Mouse (Mus musculus): ENCODE data around the gene Ugt1a6b. TPM values are rescaled to one million over a fixed set of nuclear protein-coding genes. Genes with fewer than 3 reads are reported as not detected.

The Ugt1a6b gene
- polyA plus RNA-seq, 1 experiment from 2014 or later: 0.55 TPM

GRCm38 (mm10) chr1:88212341-88213045 is 109.4 kb downstream of the Ugt1a6b start:
- no peak overlapping the region for H3K4me2 ChIP-seq (ENCODE audit: low read length)
- H3K9me3 ChIP-seq (replicated peaks; ENCODE audit: low read length): peaks cover 54% of the 10 kb centered on the region
- no peaks in the 10 kb centered on the region for H3K36me3 ChIP-seq (ENCODE audit: insufficient read depth, low read length)
- H3K4me1 ChIP-seq (replicated peaks; ENCODE audit: insufficient read depth, low read length): no peaks in the 10 kb centered on the region
- H3K9ac ChIP-seq (ENCODE audit: low read depth, low read length): no peak overlapping the region
- no peak overlapping the region for H3K27ac ChIP-seq
- H3K27me3 ChIP-seq (ENCODE audit: insufficient read depth, low read length): no peaks in the 10 kb centered on the region
- H3K4me3 ChIP-seq (replicated peaks; ENCODE audit: low read depth, low read length): no peak overlapping the region
- 60% methylated on average over 8 of the region's 8 CpGs for WGBS
- TF ChIP-seq CTCF (IDR thresholded peaks at IDR 0.05; ENCODE audit: low read depth): no peak
- DNase-seq (ENCODE audit: low spot score): peak; percentile 11
- ATAC-seq (replicated peaks; ENCODE audit: low FRiP score, low read depth): 0 out of 2 replicates have a peak, but pooled peaks have one; percentile 9

- DNase-seq (ENCODE audit: low spot score) (peak; percentile 19), ATAC-seq (replicated peaks; ENCODE audit: low FRiP score, low read depth) (no peak)
- H3K9ac ChIP-seq (ENCODE audit: low read depth, low read length): no peak overlapping the region
- no peak overlapping the region for H3K4me2 ChIP-seq (ENCODE audit: low read length)
- H3K36me3 ChIP-seq (ENCODE audit: insufficient read depth, low read length): no peaks in the 10 kb centered on the region
- TF ChIP-seq CTCF (IDR thresholded peaks at IDR 0.05; ENCODE audit: low read depth): no peak
- WGBS: 77% methylated on average over 1 of the region's 1 CpGs
- H3K4me1 ChIP-seq (replicated peaks; ENCODE audit: insufficient read depth, low read length): no peaks in the 10 kb centered on the region
- H3K27me3 ChIP-seq (ENCODE audit: insufficient read depth, low read length): no peaks in the 10 kb centered on the region
- no peak overlapping the region for H3K4me3 ChIP-seq (replicated peaks; ENCODE audit: low read depth, low read length)
- H3K27ac ChIP-seq: no peak overlapping the region
- H3K9me3 ChIP-seq (replicated peaks; ENCODE audit: low read length): peaks cover 57% of the 10 kb centered on the region
These were observed 110.0 kb downstream of the Ugt1a6b start for GRCm38 (mm10) chr1:88213061-88213460.

- Histone ChIP-seq H3K36me3 (ENCODE audit: insufficient read depth, low read length) (no peaks in the 10 kb centered on the region), H3K9ac (ENCODE audit: low read depth, low read length) (no peak overlapping the region), H3K4me1 (replicated peaks; ENCODE audit: insufficient read depth, low read length) (no peaks in the 10 kb centered on the region), H3K9me3 (replicated peaks; ENCODE audit: low read length) (peaks cover 57% of the 10 kb centered on the region), H3K27me3 (ENCODE audit: insufficient read depth, low read length) (no peaks in the 10 kb centered on the region), H3K27ac (no peak overlapping the region), H3K4me2 (ENCODE audit: low read length) (no peak overlapping the region), H3K4me3 (replicated peaks; ENCODE audit: low read depth, low read length) (no peak overlapping the region)
- no peak for TF ChIP-seq CTCF (IDR thresholded peaks at IDR 0.05; ENCODE audit: low read depth)
- DNase-seq (ENCODE audit: low spot score): peak; percentile 3
- ATAC-seq (replicated peaks; ENCODE audit: low FRiP score, low read depth): peak; percentile 10; the same call in 1 of the 2 replicates
- WGBS: 68% methylated on average over 2 of the region's 2 CpGs
These were observed 110.9 kb downstream of the Ugt1a6b start for GRCm38 (mm10) chr1:88213766-88214461.

DNA sequence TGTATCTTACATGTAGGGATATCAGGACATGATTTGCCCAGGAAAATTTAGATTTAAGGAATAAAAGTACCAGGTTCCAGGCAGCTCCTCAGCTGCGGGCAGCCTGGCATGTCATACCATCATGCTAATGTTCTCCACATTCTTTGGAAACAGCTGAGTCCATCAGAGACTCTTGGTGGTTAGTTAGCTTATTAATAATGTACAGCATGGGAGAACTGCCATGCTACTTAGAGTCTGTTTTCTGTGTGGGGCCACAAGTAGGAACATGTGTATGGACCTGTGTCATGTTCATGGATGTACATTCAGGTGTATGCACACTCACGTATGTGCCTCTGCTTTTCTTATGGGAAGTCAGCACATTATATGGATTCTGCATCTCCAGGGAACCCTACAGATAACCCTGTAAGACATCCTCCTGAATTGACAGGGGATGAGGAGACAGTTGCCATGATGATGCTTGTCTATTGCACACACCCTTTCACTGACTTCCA is 111.5 kb downstream of the Ugt1a6b start:
- Histone ChIP-seq H3K4me1 (replicated peaks; ENCODE audit: insufficient read depth, low read length) (no peaks in the 10 kb centered on the region), H3K4me3 (replicated peaks; ENCODE audit: low read depth, low read length) (no peak overlapping the region), H3K4me2 (ENCODE audit: low read length) (no peak overlapping the region), H3K9ac (ENCODE audit: low read depth, low read length) (no peak overlapping the region), H3K27ac (no peak overlapping the region), H3K9me3 (replicated peaks; ENCODE audit: low read length) (peaks cover 57% of the 10 kb centered on the region), H3K27me3 (ENCODE audit: insufficient read depth, low read length) (no peaks in the 10 kb centered on the region), H3K36me3 (ENCODE audit: insufficient read depth, low read length) (no peaks in the 10 kb centered on the region)
- ATAC-seq (replicated peaks; ENCODE audit: low FRiP score, low read depth): no peak
- peak; percentile 1 for DNase-seq (ENCODE audit: low spot score)
- TF ChIP-seq CTCF (IDR thresholded peaks at IDR 0.05; ENCODE audit: low read depth): no peak
- 77% methylated on average over 2 of the region's 2 CpGs for WGBS

DNA sequence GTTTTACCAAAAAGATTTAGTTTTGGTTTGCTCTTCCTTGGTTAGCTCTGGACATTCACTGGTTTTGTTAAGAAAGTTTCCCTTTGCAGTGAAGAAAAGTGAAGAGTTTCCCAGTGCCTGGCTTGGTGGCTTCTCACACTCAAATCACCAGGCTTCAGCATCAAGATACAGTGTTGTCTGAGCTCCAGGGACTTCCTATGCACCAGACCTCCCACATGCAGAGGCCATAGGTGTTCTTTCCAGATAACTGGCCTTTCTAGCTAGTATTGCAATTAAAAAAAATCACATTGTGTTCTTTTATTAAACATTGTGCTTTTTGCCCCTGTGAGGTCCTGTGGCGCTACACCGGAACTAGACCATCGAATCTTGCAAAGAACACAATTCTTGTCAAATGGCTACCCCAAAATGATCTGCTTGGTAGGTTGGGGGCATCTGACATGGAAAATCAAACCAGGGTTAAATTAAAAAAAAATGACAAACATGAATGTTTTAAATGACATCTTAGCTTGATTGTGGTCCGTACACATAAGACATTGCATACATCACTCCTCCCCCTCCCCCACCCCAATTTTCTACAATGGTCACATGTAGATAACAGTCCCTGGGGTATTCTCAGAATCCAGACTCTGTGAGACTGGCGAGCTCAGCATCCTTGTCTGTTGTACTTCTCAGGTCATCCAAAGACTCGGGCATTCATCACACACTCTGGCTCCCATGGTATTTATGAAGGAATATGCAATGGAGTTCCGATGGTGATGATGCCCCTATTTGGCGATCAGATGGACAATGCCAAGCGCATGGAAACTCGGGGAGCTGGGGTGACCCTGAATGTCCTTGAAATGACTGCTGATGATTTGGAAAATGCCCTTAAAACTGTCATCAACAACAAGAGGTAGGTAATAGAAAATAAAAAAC is 112.7 kb downstream of the Ugt1a6b start:
- peak; percentile 15 for DNase-seq (ENCODE audit: low spot score)
- Histone ChIP-seq H3K9ac (ENCODE audit: low read depth, low read length) (no peak overlapping the region), H3K36me3 (ENCODE audit: insufficient read depth, low read length) (no peaks in the 10 kb centered on the region), H3K27ac (no peak overlapping the region), H3K4me2 (ENCODE audit: low read length) (no peak overlapping the region), H3K4me3 (replicated peaks; ENCODE audit: low read depth, low read length) (no peak overlapping the region), H3K4me1 (replicated peaks; ENCODE audit: insufficient read depth, low read length) (no peaks in the 10 kb centered on the region), H3K9me3 (replicated peaks; ENCODE audit: low read length) (peaks cover 57% of the 10 kb centered on the region), H3K27me3 (ENCODE audit: insufficient read depth, low read length) (no peaks in the 10 kb centered on the region)
- no peak for TF ChIP-seq CTCF (IDR thresholded peaks at IDR 0.05; ENCODE audit: low read depth)
- 70% methylated on average over 10 of the region's 10 CpGs for WGBS
- ATAC-seq (replicated peaks; ENCODE audit: low FRiP score, low read depth): no peak

GRCm38 (mm10) chr1:88216551-88216950 is 113.5 kb downstream of the Ugt1a6b start:
- Histone ChIP-seq H3K4me1 (replicated peaks; ENCODE audit: insufficient read depth, low read length) (no peaks in the 10 kb centered on the region), H3K4me2 (ENCODE audit: low read length) (no peak overlapping the region), H3K9ac (ENCODE audit: low read depth, low read length) (no peak overlapping the region), H3K36me3 (ENCODE audit: insufficient read depth, low read length) (no peaks in the 10 kb centered on the region), H3K27ac (no peak overlapping the region), H3K9me3 (replicated peaks; ENCODE audit: low read length) (peaks cover 54% of the 10 kb centered on the region), H3K27me3 (ENCODE audit: insufficient read depth, low read length) (no peaks in the 10 kb centered on the region), H3K4me3 (replicated peaks; ENCODE audit: low read depth, low read length) (no peak overlapping the region)
- TF ChIP-seq CTCF (IDR thresholded peaks at IDR 0.05; ENCODE audit: low read depth): no peak
- WGBS: 59% methylated on average over 2 of the region's 2 CpGs
- peak; percentile 3 for DNase-seq (ENCODE audit: low spot score)
- no peak for ATAC-seq (replicated peaks; ENCODE audit: low FRiP score, low read depth)
